Mouse (Mus musculus): Measurements from ENCODE around the gene Ripor2.
"Not testable (repeated sequence)": the region's sequence is repeated elsewhere in the genome, so short reads cannot be mapped to it uniquely, and the experiment has no call there.

The Ripor2 gene

DNA sequence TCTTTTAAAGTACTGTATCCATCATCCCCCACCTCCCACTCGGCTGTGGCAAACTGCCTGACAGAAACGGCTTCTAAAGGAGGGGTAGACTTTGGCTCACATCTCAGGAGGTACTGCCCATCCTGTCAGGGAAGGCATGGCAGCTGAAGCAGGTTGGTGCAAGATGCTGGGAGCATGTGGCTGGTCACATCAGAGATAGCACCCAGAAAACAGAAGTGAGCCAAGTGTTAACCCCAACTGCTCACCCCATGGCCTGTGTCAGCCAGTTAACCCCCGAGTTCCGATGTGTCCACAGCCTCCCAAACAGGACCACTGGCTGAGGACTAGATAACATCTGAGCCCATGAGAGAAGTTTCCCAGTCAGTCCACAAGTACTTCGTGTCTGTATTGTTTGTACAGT, 133.6 kb downstream of the Ripor2 start:
- no peak for DNase-seq

DNA sequence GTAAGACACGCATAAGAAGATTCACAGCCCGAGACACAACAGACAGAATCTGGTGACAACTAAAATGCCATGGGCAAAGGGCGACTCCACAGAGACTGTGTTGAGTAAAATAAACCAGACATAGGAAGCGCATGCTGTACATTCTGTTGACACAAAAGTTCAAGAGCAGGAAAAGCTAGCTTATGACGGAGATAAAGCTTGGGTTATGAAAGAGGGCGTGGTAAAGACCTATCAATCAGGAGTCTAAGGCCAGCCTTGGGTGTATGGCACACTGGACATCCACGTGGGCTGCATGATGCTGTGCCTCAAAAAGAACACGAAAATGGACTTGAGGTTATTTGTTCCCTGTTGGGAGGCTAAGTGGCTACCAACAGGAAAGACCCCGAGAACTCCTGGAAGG, 134.5 kb downstream of the Ripor2 start:
- DNase-seq: no peak

DNA sequence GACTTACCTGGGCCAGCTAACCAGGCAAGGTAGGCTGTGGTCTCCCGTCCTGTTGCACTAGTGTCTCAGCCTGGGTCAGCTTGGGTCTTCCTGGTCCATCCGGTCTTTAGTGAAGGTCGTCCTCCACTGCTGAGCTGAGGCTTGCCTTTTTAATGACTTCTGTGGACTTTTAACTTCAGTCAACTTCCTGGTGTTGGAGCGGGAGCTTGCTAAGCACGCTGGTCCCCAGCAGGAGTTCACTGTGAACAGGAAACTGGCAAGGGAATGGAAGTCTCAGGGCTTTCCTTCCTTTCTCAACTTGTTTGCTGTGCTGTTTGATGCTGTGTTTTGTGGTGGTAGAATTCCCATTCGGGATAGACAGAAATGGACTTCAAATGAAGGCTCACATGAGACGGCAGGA, 135.7 kb downstream of the Ripor2 start:
- no peak for DNase-seq

DNA sequence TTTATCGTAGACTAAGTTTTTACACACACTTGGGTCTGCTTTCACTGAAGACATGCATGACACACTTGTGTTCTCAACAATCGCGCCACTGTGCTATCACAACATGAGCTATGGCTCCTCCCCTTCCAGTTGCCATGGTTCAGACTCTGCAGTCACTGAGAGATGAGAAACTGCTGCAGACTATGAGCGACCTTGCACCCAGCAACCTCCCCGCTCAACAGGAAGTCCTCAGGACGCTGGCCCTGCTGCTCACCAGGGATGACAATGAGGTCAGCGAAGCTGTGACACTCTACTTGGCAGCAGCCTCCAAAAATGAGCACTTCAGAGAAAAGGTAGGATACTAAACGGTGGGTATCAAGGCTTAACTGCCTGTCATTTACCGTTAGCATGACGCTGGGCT, 139.5 kb downstream of the Ripor2 start:
- DNase-seq: no peak

DNA sequence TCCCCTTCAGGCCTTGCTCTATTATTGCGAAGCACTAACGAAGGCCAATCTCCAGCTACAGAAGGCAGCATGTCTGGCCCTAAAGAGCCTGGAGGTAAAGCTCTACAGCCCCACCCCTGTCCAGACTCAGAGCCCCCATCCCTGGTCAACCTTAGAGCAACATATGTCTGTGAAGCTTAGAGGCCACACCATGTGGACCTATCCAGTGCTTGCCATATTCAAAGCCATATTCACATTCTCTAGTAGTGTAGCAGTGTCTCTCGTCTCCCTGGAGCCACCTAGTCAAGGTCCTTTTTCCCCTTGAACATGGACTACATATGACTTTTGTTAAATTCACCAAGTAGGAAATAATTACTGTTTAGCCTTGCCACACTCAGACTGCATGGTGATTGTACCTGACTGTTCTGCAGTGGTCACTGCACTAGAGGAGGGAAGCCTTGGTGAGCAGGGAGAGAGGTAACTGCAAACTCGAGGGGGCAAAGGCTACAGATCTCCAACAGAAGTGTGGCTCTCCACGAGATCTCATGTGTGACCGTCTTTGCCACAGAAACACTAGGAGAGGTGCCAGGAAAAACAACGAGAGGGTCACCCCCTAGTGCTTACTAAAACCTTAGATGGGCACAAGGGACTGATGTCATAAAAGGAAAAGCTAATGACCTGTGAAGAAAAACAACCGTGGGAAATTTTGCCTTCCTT, 141.9 kb downstream of the Ripor2 start:
- DNase-seq: no peak

DNA sequence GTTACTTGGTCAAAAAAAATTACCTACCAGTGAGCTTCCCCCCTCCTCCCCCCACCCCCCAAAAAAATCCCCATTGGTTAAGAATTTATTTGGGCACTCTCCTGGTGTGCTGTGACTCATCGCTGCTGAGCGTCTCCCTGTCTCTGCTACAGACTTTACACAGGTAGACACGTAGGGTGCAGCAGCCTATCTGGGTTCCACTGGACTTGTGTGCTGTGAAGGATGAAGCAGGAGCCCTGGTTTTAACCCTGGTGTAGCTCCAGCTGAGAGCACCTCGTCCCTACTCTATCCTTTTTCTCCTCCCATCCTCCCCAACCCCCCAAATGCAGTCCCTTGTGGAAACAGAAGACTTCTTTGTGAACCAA, 142.4 kb downstream of the Ripor2 start:
- no peak for DNase-seq

DNA sequence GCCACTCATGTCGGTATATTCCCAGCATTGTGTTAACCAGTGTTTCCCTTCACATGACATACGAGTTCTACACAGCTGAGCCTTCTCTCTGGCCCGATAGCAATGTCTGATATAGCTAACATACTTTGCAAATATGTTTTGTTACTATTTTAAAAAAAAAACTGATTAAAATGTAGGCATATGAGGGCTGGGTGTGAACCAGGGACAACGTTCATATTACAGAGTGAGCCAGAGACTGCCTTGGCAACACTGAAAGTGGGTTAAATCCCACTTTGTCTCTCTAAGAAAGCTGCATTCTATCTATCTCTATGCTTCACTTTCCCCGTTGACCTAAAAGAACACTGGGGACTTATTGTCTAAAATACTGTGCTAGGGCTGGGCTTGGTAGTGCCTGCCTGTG, 147.1 kb downstream of the Ripor2 start:
- no peak for DNase-seq

DNA sequence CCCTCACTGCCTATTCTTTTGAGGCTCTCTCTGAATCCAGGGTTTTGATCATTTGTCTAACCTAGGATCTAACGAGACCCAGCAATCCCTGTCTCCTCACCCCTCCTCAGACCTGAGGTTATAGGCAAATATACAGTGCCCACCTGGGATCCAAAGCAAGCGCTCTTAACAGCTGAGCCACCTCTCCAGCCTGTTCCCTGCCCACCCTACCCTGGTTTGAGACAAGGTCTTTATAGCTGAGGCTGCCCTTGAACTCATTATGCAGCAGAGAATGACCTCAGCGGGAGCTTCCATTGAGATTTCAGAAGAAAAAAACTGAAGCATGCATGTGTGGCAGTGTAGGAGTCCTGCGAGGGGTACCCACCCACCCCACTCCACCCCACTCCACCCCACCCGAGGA, 152.5 kb downstream of the Ripor2 start:
- no peak for DNase-seq

DNA sequence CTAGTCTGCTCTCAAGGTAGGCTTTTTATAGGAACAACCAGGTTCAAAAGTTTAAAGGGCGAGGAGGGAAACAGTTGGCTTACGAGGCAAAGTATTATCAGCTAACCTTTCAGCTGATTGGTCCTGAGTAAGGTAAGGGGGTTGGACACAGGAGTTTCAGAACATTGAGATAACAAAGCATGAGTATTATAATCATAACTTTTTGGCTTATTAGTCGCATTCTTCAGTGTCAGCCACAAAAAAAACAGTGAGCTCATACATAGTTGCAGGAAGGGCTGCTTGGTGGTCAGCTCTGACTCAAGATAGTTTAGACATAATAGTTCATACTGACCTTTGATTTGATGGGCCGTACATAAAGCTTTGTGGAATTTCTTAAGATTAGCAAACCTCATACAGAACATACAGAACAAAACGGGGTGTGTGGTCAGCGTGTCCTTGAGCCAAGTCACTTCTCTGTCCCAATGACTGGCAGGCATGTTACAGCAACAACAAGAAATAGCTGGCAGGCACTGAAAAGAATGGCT, 153.7 kb downstream of the Ripor2 start:
- DNase-seq: no peak

DNA sequence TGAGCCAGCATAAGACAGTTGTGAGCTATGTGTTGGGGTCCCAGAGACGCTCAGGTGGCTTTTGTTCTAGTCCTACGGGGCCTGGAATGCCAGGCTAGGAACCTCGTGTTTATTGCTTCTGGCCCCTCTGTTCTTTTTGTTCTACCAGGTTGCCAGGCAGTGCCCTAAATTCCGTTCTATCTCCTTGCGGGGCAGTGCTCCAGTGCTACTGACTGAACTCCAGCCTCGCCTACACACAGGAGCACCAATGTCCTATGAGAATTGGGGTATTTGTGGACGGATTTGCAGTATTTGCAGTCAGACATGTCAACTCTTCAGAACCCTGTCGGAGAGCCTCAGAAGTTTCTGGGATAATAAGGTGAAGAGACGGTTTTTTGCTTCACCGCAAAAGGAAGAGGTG, 159.0 kb downstream of the Ripor2 start, which contains the start of gene Armh2:
Armh2 (plus strand) TSS at position 205 of the 400 bp plus-strand sequence.
- DNase-seq: no peak

DNA sequence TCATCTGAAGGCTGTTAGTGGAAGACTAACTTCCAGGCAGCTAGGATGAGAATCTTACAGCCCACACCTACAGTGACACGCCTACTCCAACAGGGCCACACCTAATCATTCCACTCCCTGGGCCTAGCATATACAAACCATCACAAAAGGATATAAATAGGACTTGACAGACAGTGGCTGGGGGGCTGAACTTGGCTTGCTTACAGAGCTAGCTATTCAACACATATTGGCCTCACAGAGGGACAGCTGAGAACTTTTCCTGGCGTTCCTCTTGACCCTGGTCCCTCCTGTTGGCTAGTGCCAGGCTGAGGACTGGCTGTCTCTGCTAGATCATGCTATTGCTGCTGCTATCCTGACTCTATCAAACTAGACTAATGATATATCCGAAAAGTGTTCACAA, 165.8 kb downstream of the Ripor2 start:
- no peak for DNase-seq

DNA sequence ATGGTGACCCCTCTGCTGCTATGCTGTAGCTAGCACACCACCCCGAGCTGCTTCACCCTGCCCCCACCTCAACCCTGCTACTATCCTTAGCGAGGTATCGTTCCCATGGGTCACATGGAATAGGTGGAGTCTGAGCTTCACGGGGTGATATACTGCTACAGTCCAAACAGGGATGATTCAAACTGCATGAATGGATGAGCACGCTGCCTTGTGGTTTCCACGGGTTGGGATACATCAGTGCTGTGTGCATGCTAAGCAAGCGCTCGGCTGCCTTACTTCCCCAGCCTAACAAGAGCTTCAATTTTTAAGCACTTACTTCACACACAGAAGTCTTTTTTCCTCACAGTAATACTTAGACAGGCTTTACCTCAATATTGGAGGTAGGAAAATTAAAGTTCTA, 168.8 kb downstream of the Ripor2 start:
- no peak for DNase-seq

DNA sequence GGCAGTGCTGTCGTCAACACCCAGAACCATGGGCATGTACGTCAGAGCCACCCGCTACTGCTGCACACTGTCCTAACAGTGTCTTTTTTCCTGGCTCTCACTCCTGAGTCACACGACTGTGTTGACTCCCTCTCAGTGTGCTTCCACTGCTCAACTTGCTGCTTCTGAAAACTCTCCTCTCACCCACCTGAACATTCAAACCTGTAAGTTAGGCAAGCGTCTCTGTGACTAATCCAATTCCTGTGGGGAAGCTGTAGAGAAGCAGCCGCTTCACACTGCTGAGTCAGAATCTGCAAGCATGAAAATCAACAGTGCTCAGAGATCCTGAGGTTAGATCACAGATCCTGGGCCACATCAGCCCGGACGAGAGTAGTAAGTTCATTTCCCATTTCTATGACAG, 169.4 kb downstream of the Ripor2 start:
- no peak for DNase-seq

DNA sequence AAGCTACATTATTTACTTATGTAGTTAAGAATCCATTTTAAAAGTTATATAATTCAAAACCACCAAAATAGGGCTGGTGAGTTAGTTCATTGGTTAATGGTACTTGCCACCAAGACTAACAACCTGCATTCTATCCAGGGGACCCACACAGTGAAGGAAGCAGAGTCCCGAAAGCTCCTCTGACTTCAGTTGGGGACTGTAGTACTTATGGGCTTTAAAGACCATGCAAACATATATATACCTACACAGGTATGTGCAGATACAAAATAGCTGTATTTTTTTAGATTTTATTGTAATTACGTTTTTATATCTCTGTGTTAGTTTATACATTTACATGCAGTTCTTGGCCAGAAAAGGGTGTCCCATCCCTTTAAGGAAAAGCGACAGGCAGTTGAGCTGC, 174.8 kb downstream of the Ripor2 start:
- no peak for DNase-seq

DNA sequence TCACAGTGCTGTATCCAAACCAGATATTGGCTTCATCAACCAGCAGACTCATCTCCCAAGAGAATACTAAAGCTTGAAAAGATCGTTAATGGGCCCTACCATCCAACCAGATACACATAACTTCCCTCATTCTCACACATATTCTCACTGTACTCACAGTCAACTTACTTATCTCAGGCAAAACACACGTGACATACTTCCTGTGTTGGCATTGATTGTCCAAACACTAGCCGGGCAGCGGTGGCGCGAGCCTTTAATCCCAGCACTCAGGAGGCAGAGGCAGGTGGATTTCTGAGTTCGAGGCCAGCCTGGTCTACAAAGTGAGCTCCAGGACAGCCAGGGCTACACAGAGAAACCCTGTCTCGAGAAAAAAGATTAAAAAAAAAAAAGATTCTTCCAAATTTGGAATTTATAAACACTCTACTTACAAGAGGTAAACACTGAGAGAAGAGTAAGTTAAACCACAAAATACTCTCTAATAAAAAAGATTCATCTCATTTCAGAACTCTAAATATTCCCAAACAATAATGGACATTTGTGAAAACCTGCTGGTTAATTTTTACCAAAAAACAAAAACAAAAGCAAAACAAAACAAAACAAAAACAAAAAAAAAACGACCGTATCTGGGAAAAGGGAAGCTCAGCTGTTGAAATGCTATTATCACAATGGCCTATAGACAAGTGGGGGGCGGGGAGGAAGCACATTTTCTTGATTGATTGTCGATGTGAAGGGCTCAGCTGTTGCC, 176.0 kb downstream of the Ripor2 start:
- DNase-seq: no peak

DNA sequence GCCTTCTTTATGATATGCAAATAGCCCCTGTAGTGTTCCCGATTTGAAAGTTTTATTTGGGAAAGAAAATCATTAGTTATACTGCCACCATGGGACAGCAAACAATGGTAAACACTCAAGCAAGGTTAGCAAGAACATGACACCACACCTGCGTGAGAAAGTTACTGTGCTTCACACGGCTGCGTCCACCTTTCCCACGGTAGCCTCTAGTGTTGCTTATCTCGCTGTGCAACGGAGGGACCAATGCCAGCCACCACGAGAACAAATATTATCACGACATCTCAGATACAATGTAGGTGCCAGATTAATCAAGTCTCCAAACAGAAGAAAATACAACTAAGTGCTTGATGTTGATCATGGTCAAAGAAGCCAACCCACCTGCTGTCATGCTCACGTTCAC, 177.5 kb downstream of the Ripor2 start:
- no peak for DNase-seq

DNA sequence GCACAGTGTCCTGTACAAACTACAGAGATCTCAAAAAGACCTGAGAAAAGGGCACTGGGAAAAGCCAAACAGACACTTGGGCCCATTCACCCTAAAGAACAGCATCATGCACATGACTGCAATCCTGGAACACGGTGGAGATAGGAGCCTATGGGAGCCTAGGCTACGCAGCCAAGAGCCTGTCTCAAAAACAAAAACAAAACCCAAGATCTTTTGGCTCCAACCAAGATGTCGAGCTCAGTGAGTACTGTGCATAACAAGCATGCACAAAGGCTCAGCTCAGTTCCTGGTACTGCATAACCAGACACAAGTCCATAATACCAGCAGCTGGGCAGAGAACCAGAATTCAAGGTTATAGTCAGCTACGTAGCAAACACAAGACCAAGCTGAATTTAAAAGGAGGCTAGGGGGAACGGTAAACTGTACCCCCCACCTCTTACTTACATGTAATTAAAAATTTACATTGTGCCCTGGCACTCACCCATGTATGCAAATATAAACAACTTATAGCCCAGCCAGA, 178.4 kb downstream of the Ripor2 start:
- DNase-seq: no peak

DNA sequence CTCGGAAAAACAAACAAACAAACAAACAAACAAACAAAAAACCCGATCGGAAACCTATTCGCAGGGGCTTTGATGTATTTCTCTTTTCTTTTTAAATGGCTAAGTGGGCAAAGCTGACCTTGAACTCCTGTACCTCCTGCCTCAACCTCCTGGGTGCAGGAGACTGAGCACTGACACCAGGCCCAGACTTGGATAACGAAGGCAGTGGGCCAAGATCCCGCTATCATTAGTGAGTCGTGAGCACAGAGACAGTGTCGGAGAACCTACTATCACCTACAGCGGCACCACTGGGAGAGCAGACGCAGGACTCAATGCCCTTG, 179.1 kb downstream of the Ripor2 start:
- DNase-seq: no peak

DNA sequence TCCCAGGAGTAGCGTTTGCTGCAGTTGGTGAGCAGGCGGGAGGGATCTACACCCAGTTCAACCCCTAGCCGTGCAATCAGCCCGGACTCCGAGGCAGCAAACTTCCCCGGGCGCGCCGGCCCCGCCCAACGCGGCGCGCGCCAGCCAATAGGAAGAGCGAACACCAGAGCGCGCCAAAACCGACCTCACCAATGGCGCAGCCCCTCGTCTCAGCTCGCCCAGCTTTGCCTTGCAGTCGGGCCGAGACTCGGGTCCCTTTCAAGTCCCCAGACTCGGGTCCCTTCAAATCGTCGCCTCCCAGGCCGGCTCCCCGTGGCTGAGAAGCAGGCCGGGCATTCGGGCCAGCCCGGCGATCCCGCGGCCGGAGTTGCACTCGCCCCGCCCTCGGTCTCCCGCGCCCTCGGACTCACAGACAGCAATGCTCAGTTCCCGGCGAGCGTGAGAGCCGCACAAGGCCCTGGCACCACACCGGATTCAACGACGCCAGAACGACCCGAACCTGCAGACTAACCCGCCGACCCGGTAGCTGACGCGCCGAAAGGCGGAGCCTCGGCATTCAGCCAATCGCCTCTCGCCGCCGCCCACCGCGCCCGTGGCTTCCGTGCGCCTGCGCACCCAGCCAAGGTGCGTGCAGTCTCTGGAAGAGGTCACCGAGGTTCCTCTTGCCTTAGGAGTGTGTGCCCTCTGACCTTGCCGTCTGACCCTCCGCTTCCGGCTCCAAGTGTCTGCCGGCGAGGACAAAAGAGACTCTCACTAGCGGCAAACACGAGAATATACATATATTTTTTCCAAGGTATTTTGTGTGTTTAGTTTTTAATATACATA, 179.6 kb downstream of the Ripor2 start, which contains the start of gene Gmnn:
Gmnn (minus strand) TSS at position 521 of the 825 bp plus-strand sequence.
- DNase-seq: peak; percentile 94

DNA sequence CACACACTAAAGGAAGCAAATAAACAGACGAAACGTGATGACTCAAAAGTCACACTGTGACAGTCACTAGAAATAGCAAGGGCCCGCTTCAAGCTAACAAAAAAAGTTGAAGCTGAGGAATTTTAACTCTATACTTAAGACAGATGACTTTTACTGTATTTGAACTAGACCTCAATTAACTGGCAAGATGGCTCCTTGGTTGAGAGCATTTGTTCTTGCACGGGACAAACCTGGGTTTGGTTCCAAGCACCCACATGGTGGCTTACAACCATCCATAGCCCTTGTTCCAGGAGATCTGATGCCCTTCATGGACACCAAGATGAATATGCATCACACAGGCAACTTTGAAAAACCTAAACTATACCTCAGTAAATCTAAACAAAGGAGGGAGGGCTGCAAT, 180.3 kb downstream of the Ripor2 start:
- no peak for DNase-seq

DNA sequence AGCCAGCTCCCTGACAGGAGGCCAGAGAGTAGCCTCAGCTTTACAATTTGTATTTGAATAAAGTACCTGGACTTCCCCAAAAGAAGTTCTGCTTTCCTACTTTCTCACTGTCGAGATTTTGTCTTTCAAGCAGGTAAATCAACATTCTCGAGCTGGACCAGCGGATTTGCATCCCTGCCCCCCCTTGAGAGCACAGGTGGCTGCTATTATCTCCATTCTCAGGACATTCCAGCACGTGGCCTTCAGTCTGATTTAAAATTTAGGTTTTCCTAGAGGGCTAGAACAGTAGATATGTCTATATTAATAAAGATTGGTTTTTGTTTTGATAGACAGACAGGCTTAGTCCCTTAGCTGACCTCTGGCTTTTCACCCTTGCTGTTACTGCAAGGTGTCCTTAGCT, 185.8 kb downstream of the Ripor2 start:
- DNase-seq: not testable (repeated sequence)

DNA sequence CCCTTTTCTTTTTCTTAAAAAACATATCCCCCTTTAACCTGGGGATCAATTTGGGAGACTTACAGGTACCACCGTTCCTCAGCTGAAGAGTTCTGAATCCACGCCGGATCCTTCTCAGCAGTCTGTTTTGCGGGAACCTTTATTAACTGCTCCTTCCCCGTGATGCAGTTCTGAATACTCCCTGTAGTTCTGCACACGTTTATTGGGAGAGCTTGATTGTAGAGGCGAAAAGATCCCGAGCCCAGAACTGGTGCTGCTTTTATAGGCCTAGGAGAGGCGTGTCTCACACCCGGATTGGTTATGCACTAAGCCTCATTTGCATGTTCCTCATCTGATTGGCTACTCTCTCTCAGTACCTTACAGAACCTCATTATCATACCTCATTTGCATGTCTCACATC, 189.5 kb downstream of the Ripor2 start:
- not testable (repeated sequence) for DNase-seq

DNA sequence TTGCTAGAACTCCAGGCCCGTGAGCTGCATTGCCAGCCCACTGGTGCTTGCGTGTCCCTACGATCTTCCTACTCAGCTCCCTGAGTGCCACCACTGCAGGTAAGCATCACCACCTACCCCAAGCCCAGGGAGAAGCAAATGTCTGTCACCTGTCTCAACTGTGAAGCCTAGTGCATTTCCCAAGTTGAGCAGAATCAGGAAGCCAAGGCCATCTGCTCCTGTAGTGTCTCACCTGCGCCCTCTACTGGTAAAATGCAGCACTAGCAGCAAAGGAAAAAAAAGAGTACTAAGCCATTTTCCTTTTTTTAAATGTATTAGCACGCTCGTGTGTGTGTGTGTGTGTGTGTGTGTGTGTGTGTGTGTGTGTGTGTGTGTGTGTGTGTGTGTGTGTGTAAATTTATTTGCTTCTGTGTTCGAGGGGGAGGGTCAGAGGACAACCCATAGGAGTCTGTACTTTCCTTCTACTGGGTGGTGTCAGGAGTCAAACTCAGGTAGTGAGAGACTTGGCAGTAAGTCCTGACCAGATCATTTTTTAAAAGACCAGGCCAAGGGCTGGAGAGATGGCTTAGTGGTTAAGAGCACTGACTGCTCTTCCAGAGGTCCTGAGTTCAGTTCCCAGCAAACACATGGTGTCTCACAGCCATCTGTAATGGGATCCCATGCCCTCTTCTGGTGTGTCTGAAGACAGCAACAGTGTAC, 194.3 kb downstream of the Ripor2 start:
- DNase-seq: peak; percentile 64

All from thymus, postnatal 25 days (tissue).